Mouse (Mus musculus) thymus, postnatal 25 days (tissue): Measurements from ENCODE around the gene Cyfip2.
A peak's percentile ranks its signal among the peaks of the same experiment; 100 is the strongest.

ENCODE experiments used
- DNase-seq: peaks from one replicate; pipeline ENCODE4 v3.0.0; 2022

Cyfip2 gene

DNA sequence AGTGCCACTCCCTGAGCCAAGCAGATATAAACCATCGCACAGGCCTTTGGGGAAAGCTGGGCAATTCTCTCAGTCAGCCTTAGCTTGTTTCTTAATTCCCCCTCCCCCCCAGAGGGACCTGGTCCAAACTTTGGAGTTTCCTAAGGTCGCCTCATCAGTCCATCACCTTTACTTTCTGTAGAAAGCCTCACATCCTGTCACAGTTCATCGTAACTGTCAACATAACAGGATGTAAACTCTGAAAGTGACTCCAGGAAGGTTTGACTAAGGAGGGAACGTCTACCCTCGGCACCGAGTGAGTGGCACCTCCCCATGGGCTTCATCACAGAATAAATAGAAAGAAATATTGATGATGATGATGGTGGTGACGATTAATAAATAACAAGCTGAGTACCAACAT lies 4.9 kb downstream of the Cyfip2 start:
- DNase-seq = peak; percentile 38

DNA sequence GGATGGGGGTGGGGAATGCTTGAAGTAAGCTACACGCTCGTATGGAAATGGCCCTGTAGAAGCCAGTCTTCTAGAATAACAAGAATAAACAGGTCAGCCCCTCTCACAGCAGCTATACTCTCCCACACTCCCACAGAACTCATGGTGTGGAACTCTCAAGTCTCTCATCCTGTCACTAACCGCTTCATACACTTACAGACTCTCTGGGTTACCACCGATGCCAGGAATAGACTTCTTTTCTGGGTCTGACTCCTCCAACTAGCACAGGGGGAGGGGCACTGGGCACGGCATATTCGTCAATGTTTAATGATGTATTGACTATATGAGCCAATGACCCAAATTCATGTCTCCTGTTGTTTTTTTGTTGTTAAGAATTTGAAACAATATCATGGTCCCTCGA lies 5.9 kb downstream of the Cyfip2 start:
- peak; percentile 32 for DNase-seq

DNA sequence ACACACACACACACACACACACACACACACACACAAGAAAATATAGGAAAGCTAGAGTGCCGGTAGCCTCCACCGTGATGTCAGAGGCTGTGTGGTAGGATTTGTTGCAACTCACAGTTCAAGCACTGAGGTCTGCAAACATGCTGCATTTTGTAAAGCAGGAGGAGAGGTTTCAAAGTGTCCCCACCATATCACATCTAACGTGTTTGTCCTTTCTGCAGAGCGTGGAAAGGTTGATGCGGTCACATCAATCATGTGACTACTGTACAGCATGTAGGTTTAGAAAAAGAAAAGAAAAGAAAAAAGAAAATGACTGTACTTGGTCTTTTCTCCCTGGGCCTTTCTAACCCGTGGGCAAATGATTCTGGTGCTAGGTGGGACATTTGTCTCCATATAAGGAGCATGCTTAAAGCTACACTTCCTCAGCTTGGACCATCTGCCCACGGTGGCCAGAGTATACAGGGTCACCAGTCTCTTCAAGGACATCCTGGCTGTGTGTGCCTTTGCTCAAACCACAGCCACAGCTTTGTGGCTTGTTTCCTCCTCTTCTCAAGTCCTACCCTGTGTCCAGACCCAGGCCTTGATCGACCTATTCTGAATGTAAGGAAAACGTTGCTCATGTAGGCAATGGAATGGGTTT lies 6.7 kb downstream of the Cyfip2 start:
- no peak for DNase-seq

DNA sequence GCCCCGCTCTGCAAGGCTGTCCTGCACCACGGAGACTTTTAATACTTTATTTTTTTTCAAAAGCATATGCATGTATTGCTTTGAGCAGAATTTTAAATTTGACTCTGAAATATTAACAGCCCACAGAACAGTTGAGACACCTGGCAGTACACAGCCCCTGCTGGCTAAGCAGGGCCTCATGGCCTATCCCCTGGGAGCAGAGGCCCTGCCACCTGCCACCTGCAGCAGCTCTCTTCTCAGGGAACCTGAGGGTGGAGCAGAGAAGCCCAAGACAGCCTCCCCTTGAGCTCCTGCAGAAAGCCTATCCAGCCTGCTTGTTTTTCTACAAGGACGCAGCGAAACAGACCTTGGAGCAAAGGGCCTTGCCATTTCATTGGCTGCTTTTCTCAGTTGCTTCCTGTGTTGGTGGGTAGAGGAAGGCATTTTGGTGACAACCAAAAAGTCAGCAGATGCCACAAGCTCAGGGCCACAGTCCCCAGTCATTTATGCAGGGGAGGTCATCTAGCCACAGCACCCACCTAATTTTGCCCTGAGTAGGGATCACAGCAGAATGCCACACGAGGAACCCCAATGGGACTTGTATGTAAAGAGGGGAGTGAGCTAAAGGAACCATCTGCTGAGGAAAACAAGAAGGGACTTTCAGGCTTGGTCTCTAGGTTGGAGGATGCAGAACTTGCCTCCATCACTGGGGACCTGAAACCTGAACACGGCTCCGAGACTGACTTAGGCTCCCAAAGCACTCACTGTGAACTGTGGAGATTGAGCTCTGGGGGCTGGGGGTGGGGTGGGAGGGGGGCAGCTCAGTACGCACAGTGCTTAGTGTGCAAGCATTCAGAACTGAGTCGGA lies 7.6 kb downstream of the Cyfip2 start:
- DNase-seq = peak; percentile 72

- peak; percentile 30 for DNase-seq
These were observed 8.6 kb downstream of the Cyfip2 start for GRCm38 (mm10) chr11:46304093-46304492.

- DNase-seq = no peak
These were observed 10.2 kb downstream of the Cyfip2 start for GRCm38 (mm10) chr11:46302471-46302870.

DNA sequence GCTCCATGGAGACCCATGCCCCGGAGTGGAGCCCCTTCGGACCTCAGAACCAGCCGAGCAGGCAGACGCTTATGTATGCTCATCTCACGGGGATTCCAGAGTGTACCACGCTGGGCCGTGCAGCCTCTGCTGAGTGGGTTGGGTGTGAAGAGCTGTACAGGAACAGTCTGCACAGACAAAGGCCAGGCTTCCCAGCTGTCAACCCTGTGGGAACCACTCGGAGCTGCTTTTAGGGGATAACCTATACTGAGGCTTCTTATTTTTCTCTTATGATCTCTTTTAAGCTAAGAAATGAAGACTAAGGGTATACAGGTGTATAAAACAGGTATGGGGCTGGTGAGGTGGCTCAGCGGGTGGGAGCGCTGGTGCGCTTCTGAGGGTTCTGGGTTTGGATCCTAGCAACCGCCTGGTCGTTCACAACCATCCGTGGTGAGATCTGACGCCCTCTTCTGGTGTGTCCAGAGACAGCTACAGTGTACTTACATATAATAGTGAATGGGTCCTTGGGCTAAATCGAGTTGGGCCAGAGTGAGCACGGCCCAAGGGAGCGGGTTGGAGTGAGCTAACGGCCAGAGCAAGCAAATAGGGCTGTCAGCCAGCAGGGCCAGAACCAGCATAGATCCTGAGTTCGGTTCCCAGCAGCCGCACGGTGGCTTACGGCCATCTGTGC lies 10.9 kb downstream of the Cyfip2 start:
- no peak for DNase-seq

GRCm38 (mm10) chr11:46299901-46300300 lies 12.8 kb downstream of the Cyfip2 start:
- no peak for DNase-seq

DNA sequence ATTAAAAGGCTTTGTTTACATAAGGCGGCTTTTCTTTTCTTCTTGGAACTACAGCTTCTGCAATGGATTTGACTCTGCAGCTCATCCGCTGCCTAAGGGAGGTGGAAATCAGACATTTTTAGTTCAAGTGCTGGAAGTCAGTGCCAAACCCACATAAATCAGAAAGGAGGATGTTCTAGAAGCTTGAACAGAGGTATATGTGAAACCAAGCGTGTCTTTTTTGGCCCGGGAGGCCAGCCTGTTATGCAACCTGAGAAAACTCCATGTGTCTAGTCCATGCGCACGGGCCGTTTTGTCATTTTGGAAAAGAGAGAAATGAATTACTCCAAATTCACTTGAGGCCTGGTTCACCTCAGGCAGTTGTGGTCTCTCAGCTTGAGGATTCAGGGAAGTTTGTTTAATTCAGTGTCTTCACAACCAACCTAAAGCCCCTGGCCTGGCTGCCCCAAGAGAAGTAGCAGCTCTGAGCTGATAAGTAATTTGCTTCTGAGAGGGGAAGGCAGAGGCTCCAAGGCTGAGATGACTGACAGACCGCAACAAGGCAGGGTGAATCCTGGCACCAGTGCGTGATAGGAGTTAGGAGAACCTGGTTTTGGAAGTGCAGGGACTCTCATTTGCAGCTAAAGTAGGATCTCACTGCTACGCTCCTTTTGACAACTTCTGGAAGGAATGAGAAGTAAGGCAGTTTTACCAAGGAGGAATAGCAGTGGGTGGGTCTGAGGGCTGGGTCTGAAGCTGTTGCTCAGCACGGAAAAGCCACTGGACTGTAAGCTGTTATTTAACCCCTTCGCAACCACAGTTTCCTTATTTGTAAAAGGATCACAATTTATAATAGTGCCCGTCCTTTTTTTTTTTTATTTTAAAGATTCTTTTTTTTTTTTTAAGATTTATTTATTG lies 13.5 kb downstream of the Cyfip2 start:
- DNase-seq = no peak

GRCm38 (mm10) chr11:46294390-46294789 lies 18.3 kb downstream of the Cyfip2 start:
- DNase-seq = no peak

DNA sequence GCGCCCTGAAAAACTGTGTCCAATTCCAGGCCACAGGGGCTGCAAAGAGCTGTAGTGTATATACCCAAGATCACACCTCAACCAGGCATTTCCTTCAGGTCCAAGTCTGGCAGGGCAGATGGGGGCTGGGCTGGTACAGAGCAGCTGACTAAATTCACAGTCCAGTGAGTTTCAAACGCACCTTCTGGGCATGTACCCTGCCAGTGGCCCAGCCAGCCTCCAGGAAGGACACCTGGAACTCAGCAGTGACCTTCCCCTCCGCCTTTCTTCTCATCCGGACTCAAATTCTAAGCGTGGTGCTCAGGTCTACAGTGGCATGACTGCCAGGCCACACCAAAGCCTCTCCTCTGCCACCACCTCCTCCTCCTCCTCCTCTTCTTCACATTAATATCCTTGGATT lies 19.2 kb downstream of the Cyfip2 start:
- DNase-seq = no peak

DNA sequence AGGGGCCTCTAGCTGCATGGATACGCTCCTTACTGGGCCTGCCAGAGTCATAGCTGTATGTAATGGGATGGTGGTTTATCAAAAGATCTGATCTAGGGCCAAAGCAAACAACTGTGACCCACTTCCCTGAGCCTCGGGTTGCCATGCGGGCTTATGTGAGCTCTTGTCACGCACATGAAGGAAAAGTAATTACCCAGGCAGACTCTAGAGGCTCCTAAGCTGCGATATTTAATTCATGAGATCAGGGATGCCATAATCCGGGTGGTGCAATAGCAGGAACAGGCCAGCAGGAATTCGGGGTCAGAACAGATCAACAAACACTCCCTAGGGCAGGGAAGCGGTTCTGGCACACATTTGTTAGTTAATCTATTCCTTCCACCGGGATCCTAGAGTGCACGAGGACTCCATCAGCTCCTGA lies 21.7 kb downstream of the Cyfip2 start:
- DNase-seq = no peak

DNA sequence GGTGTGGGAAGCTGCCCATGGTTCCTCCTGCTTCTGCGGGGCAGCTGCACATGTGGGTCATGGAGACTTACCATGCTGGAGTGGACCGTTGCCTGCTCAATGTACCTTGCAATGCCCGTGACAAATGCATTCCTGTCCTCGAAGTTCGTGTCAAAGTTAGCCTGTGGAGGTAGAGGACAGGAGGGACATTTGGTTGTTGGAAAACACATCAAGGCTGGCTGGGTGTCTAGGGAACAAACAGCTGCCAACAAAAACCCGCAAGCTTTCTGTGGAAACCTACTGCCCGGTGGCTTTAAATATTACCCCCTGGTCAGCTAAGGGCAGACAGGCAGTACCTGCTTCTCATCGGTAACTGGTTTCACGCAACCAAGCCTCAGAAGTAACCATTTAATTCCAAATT lies 23.1 kb downstream of the Cyfip2 start:
- DNase-seq = no peak

DNA sequence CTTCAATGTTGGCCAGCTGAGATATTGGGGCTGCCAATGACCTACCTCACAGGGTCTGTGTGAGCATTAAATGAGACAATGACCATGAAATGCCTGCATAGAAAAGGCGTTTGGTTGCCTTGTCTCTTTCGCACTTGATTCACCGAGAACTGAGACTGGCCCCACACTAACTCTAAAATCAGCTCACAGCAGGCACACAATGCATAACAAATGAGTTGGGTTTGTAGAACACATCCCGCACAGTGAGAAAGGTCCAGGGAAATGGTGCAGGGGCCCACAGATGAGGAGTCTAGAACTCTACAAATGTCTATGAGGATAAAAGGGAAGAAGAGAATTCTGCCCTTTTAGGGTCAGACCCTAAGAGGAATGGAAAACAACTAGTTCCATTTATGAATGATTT lies 23.6 kb downstream of the Cyfip2 start:
- no peak for DNase-seq

- no peak for DNase-seq
These were observed 24.6 kb downstream of the Cyfip2 start for GRCm38 (mm10) chr11:46288091-46288490.

DNA sequence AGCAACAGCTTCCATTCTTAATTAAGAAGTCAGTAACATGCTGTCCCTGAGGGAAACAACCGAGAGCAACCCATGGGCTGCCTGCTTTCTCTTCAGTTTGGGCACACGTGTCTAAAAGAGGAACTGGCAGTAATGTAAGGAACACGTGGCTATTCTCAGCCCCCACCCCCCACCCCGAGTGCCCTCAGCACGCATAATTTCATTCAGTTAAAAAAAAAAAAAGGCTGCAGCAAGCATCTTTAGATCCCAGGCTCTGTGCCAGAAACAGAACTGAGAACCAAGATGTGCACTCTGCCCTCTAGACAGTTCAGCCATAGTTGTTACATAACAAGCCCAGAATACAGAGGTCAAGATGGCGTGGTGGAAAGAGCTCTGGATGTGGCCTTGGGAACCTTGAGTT lies 25.9 kb downstream of the Cyfip2 start:
- DNase-seq = no peak

DNA sequence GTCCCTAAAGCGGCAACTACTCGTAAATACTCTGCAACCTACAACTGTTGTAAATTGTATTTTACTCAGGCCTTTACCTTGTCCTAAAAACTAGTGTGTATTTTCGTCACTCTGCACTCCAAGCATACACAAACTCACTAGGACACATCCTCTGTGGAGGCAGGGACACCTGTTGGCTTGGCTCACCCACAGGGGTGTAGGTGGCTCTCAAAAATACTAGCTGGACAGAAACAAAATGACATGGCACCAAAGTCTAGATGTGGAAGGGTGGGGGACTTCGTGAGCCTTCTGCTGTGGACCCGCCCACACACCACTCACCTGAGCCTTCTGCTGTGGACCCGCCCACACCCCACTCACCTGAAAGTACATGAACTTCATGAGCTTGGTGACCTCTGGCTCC lies 28.9 kb downstream of the Cyfip2 start:
- DNase-seq = no peak

- no peak for DNase-seq
These were observed 30.0 kb downstream of the Cyfip2 start for GRCm38 (mm10) chr11:46282612-46283011.

DNA sequence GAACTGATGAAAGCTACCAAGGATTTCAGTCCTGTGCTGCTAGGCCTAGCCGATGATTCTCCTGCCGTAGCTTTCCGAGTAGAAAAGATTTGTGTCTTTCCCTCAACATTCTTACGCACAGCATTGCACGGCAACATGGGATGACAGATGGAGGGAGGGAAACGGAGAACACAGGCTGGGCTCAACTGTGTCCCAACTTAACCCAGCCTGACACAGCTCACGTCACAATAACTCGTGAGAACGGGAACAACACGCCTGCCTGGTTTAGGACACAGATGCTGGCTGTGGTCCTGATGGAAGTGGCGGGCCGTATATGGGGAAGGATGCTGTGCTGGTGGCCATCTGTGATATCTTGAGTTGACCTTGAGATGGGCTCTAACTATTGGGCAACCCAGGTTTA lies 34.0 kb downstream of the Cyfip2 start:
- DNase-seq = no peak

DNA sequence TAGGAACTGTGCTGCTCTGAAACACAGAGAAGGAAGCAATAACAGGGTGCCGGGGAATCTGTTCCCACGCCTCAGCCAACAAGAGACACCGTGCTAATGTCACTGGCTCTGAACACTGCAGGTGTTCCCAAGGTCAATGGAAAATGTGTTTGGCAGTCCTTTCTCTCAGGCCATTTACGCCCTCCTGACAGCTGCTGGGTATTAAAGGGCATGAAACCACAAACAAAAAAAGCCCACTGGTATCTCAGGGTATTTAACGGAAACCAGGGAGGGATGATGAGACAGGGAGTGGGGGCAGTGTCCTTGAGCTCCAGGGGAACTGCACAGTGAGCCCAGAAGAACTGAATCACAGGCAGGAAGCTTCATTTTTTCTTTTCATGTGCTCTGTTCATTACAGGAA lies 34.5 kb downstream of the Cyfip2 start:
- no peak for DNase-seq

DNA sequence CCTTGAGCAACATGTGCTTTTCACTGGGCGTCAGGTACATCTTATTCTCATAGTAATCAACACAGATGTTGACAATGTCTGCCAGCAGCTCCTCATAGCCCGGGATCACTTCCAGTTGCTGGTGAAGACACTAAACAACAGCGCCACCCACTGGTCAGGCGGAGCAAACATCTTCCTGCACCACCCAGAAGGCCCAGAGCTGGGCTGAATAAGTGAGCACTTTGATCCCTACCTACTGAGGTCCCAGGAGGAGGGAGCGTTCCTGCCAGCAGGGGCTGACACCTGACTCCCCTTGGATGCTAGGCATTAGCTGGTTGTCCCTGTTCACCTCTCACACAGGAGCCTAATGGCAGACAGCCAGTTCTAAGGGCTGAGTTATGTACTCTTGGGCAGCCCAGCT lies 35.9 kb downstream of the Cyfip2 start:
- DNase-seq = peak; percentile 54

GRCm38 (mm10) chr11:46276168-46276567 lies 36.5 kb downstream of the Cyfip2 start:
- no peak for DNase-seq

- peak; percentile 92 for DNase-seq
These were observed 37.4 kb downstream of the Cyfip2 start for GRCm38 (mm10) chr11:46275302-46275701.
